ENCODE assay signal across 9 mouse cellular contexts in genomic region chr1:34485461-34486188, GRCm38 (mm10). TPM values are rescaled to one million over a fixed set of nuclear protein-coding genes. Genes with fewer than 3 reads are reported as not detected.
DNase-seq lines count a peak whose midpoint lies in the region; ATAC-seq and TF ChIP-seq lines count a peak whose summit lies in the region.
"Had no signal": no experiment of that assay in that cellular context is flagged by ENCODE, and none has a peak within 500 bp of the region (broad histone marks: within the 10 kb centered on the region; RNA-seq: fewer than 3 reads in every experiment).

No protein-coding gene starts in this region.

- H3K9me3 ChIP-seq in hindbrain, embryonic 14.5 days (ENCODE audit: control insufficient read depth, low read length), result no peaks in the 10 kb centered on the region

- TF ChIP-seq POLR2A in bone marrow, adult 2 months (IDR thresholded peaks at IDR 0.05; ENCODE audit: borderline replicate concordance, control insufficient read depth, low read depth, low read length), result 0 out of 2 replicates have a peak, but pooled peaks have one; percentile 12

- peak; percentile 41 to 68 for DNase-seq in CD8-positive naive resting alpha-beta T cell, adult 2 months (ENCODE audit: low read depth in 2 of 2, low spot score in 2 of 2)
- peak; percentile 67 for DNase-seq in hindbrain, embryonic 14.5 days (ENCODE audit: low spot score)
- DNase-seq in layer of hippocampus, postnatal 36 days, result peak; percentile 29 to 40
- DNase-seq in lung, postnatal 14 days, result peak; percentile 58
- DNase-seq in retina, postnatal 1 day, result peak; percentile 64
- no peak for DNase-seq in gastrocnemius, postnatal 14 days

- H3K4me2 ChIP-seq in hindbrain, embryonic 14.5 days (replicated peaks), result peak overlapping the region; percentile 51

- ATAC-seq in erythroblast, adult 5-6 weeks (replicated peaks; ENCODE audit: low FRiP score, poor library complexity, severe bottlenecking), result peak; percentile 80
- peak; percentile 53; the same call in 1 of the 2 replicates for ATAC-seq in hindbrain, embryonic 14.5 days (ENCODE audit: low FRiP score)

- 2% methylated on average over 25 of the region's 25 CpGs for WGBS in bone marrow, adult 2 months
- WGBS in hindbrain, embryonic 14.5 days, result 9% methylated on average over 25 of the region's 25 CpGs

- H3K27ac ChIP-seq in bone marrow, adult 2 months (ENCODE audit: control insufficient read depth, insufficient read depth, low read depth, low read length, poor library complexity), result peak overlapping the region; percentile 77
- no peak overlapping the region for H3K27ac ChIP-seq in hindbrain, embryonic 14.5 days

- peak overlapping the region; percentile 31; the same call in 1 of the 2 replicates for H3K9ac ChIP-seq in hindbrain, embryonic 14.5 days

- H3K36me3 ChIP-seq in hindbrain, embryonic 14.5 days (replicated peaks; ENCODE audit: control insufficient read depth, insufficient read depth), result no peaks in the 10 kb centered on the region

- H3K4me1 ChIP-seq in bone marrow, adult 2 months (ENCODE audit: control insufficient read depth, insufficient read depth, low read length), result no peaks in the 10 kb centered on the region; the same call in 1 of the 2 replicates
- no peaks in the 10 kb centered on the region; the same call in 1 of the 2 replicates for H3K4me1 ChIP-seq in hindbrain, embryonic 14.5 days (replicated peaks; ENCODE audit: control insufficient read depth, insufficient read depth, low read length)

- peak; percentile 82 for TF ChIP-seq CTCF in bone marrow, adult 2 months (IDR thresholded peaks at IDR 0.05; ENCODE audit: control insufficient read depth, insufficient read depth, low read length)

- H3K27me3 ChIP-seq in hindbrain, embryonic 14.5 days (ENCODE audit: control insufficient read depth, insufficient read depth, low read length), result no peaks in the 10 kb centered on the region

- H3K4me3 ChIP-seq in bone marrow, adult 2 months (replicated peaks; ENCODE audit: control insufficient read depth, low read depth, low read length), result peak overlapping the region; percentile 58
- peak overlapping the region; percentile 21 for H3K4me3 ChIP-seq in hindbrain, embryonic 14.5 days (replicated peaks; ENCODE audit: low read length)

- intact Hi-C loops in gastrocnemius, postnatal 14 days (cut with DNase I; ENCODE audit: low total_unique reads), result no loop called here

RNA-seq across cellular contexts. Expression of gene Prss39, which starts 12.6 kb away (rescaled TPM):
- polyA plus RNA-seq in bone marrow, adult 2 months (2011; ENCODE audit: insufficient read depth, insufficient read length, low replicate concordance, missing spikeins), result not detected in 2 replicates
- total RNA-seq in erythroblast, adult 5-6 weeks (2015; ENCODE audit: low replicate concordance), result not detected in 2 replicates
- total RNA-seq in erythroblast, adult 5-6 weeks (2017; ENCODE audit: low replicate concordance), result not detected in 2 replicates
- polyA plus RNA-seq in hindbrain, embryonic 14.5 days (2014; fragmentation: Nextera tagmentation; extraction: Ambion mirVana), result not detected in 2 replicates
- not detected for total RNA-seq in layer of hippocampus, postnatal 36 days (2021)
- total RNA-seq in gastrocnemius, postnatal 14 days (2021), result not detected
- polyA plus RNA-seq: frontal cortex, adult 2 months had no signal

RNA-seq across cellular contexts. Expression of gene Ptpn18, which starts 26.1 kb away (rescaled TPM):
- polyA plus RNA-seq in bone marrow, adult 2 months (2011; ENCODE audit: insufficient read depth, insufficient read length, low replicate concordance, missing spikeins), result 54.1 and 93.0 TPM in 2 replicates
- 7.3 and 13.4 TPM in 2 replicates for total RNA-seq in erythroblast, adult 5-6 weeks (2015; ENCODE audit: low replicate concordance)
- total RNA-seq in erythroblast, adult 5-6 weeks (2017; ENCODE audit: low replicate concordance), result 23.1 and 47.7 TPM in 2 replicates
- polyA plus RNA-seq in hindbrain, embryonic 14.5 days (2014; fragmentation: Nextera tagmentation; extraction: Ambion mirVana), result 5.5 and 6.8 TPM in 2 replicates
- 1 to 10 TPM; 5.0 to 5.7 TPM for total RNA-seq in layer of hippocampus, postnatal 36 days (2021)
- total RNA-seq in gastrocnemius, postnatal 14 days (2021), result 1 to 10 TPM; 2.6 to 3.1 TPM

RNA-seq across cellular contexts. Expression of gene Imp4, which starts 46.0 kb away (rescaled TPM):
- polyA plus RNA-seq in bone marrow, adult 2 months (2011; ENCODE audit: insufficient read depth, insufficient read length, low replicate concordance, missing spikeins), result 10.4 and 14.5 TPM in 2 replicates
- 20.5 and 20.6 TPM in 2 replicates for total RNA-seq in erythroblast, adult 5-6 weeks (2015; ENCODE audit: low replicate concordance)
- 5.8 and 6.1 TPM in 2 replicates for total RNA-seq in erythroblast, adult 5-6 weeks (2017; ENCODE audit: low replicate concordance)
- 48.3 and 49.6 TPM in 2 replicates for polyA plus RNA-seq in hindbrain, embryonic 14.5 days (2014; fragmentation: Nextera tagmentation; extraction: Ambion mirVana)
- total RNA-seq in layer of hippocampus, postnatal 36 days (2021), result 10 to 100 TPM; 32.8 to 36.6 TPM
- 10 to 100 TPM; 15.2 to 15.7 TPM for total RNA-seq in gastrocnemius, postnatal 14 days (2021)

RNA-seq across cellular contexts. Expression of gene Ccdc115, which starts 46.2 kb away (rescaled TPM):
- polyA plus RNA-seq in bone marrow, adult 2 months (2011; ENCODE audit: insufficient read depth, insufficient read length, low replicate concordance, missing spikeins), result 11.3 and 19.3 TPM in 2 replicates
- total RNA-seq in erythroblast, adult 5-6 weeks (2015; ENCODE audit: low replicate concordance), result 21.1 and 25.5 TPM in 2 replicates
- 9.9 and 12.1 TPM in 2 replicates for total RNA-seq in erythroblast, adult 5-6 weeks (2017; ENCODE audit: low replicate concordance)
- 59.5 and 60.6 TPM in 2 replicates for polyA plus RNA-seq in hindbrain, embryonic 14.5 days (2014; fragmentation: Nextera tagmentation; extraction: Ambion mirVana)
- 10 to 100 TPM; 17.5 to 19.3 TPM for total RNA-seq in layer of hippocampus, postnatal 36 days (2021)
- 10 to 100 TPM; 11.3 to 13.0 TPM for total RNA-seq in gastrocnemius, postnatal 14 days (2021)

RNA-seq across cellular contexts. Expression of gene Cfc1, which starts 49.8 kb away (rescaled TPM):
- not detected in 2 replicates for polyA plus RNA-seq in bone marrow, adult 2 months (2011; ENCODE audit: insufficient read depth, insufficient read length, low replicate concordance, missing spikeins)
- total RNA-seq in erythroblast, adult 5-6 weeks (2015; ENCODE audit: low replicate concordance), result not detected in 2 replicates
- not detected in 2 replicates for total RNA-seq in erythroblast, adult 5-6 weeks (2017; ENCODE audit: low replicate concordance)
- 0.19 and 0.20 TPM in 2 replicates for polyA plus RNA-seq in hindbrain, embryonic 14.5 days (2014; fragmentation: Nextera tagmentation; extraction: Ambion mirVana)
- not detected for total RNA-seq in layer of hippocampus, postnatal 36 days (2021)
- total RNA-seq in gastrocnemius, postnatal 14 days (2021), result not detected
- polyA plus RNA-seq: frontal cortex, adult 2 months had no signal
